Mouse (Mus musculus): ENCODE data around the gene Fn3k. TPM values are rescaled to one million over a fixed set of nuclear protein-coding genes. Genes with fewer than 3 reads are reported as not detected.

The Fn3k gene
- polyA plus RNA-seq (2012; rRNA removed): 7.0 and 9.5 TPM in 2 replicates

DNA sequence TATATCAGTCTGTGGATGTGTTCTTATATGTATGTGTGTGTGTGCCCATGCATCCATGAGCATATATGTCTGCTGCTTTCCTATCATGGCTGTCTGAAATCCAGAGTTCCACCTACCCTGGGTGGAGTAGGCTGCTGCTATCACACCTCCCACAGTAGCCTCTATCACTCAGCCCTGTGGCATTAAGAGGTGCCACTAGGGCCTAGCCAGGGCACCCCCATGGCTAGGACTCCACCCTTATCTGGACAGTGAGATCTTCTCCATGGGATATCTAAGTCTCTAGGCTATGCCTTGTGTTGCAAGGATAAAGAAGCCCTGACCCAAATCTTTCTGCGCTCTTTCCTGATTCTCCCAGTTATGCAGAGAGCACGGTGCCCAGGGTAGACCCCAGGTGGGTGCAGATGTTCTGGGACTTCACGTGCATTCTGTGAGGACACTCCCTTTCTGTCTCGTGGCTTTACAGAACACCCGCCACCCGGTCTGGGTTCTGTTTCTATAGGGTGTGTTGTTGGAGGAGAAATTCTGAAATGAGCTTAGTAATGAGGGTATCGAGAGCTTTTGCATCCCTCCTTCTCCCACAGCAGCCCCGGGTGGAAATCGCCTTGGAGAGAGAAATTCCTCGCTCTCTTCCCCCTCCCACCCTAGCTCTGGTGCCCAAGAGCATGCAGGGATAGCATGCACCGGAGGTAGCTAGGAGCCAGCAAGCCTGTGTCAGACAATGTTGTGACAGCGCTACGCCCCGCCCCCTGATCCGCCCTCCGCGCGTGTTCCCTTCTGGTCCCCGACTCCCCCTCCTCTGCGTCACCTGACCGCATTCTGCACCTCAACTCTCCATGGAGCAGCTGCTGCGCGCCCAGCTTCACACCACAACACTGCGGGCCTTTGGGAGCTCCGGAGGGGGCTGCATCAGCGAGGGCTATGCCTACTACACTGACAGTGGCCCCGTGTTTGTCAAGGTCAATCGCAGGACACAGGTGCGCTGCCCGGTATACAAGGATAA lies at the start of gene Fn3k:
Gene Fn3k, plus strand, starts transcription at position 758 of the 1,000 bp plus-strand sequence.
- peak within 1 kb of the TSS; percentile 43 for H3K4me3 ChIP-seq (ENCODE audit: control insufficient read depth, insufficient read depth, low read length)
- H3K36me3 ChIP-seq (ENCODE audit: control insufficient read depth, insufficient read depth, low read length): no peaks in the 10 kb centered on the region
- DNase-seq: peak; percentile 97
- WGBS: 5% methylated on average over 30 of the region's 30 CpGs
- H3K27me3 ChIP-seq (ENCODE audit: control insufficient read depth, insufficient read depth, low read length): no peaks in the 10 kb centered on the region
- TF ChIP-seq CTCF (IDR thresholded peaks at IDR 0.05; ENCODE audit: borderline replicate concordance, control insufficient read depth, extremely low read depth, insufficient read depth, low read length, poor library complexity) (no peak), POLR2A (IDR thresholded peaks at IDR 0.05; ENCODE audit: control insufficient read depth, extremely low read depth, insufficient read depth, low read length, poor library complexity) (0 out of 2 replicates have a peak, but pooled peaks have one; percentile 47)
- peaks cover 14% of the 10 kb centered on the region for H3K4me1 ChIP-seq (replicated peaks; ENCODE audit: control insufficient read depth, insufficient read depth, low read length)
- peak within 1 kb of the TSS; percentile 40; the same call in 1 of the 2 replicates for H3K27ac ChIP-seq (ENCODE audit: control insufficient read depth, insufficient read depth, low read length)

DNA sequence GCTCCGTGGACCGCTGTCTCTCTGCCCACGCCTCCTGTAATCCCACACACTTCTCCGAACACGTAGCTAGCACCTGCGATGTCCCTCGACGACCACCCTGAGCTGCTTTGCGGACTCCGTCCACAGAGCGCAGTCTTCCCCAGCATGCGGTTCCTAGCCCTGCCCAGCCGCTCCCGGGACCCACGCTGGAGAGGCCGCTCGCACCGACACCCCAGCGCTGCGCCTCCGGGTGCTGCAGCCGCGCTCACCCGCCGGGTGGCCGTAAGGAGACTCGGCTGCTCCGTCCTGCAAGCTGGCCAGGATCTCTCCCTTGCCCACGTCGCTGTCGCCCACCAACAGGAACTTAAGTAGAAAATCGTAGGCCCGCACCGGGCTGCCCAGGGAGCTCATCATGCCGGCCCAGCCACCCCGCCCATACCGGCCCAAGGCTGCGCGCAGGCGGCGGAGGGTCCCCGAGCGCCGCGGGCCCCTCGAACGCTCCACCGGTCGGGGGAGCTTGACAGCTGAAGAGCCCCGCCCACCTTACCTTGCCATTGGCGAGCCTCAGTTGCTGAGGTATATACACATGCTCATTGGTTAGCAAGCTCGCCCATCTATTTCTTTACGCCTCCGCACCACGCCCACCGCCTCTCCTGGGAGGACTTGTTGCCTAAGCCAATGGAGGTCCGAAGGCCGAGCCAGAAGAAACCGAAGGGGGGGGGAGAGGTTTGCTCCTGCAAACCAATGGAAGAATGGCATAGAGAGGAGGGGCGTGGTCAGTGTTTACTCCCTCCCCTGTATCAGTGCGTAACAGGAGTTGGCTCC lies 46.8 kb upstream of the Fn3k start, which contains the start of gene Rab40b:
Gene Rab40b, minus strand, starts transcription at position 502 of the 804 bp plus-strand sequence.
- Histone ChIP-seq H3K4me3 (ENCODE audit: control insufficient read depth, insufficient read depth, low read length) (peak within 1 kb of the TSS; percentile 44), H3K36me3 (ENCODE audit: control insufficient read depth, insufficient read depth, low read length) (no peaks in the 10 kb centered on the region), H3K4me1 (replicated peaks; ENCODE audit: control insufficient read depth, insufficient read depth, low read length) (peaks cover 11% of the 10 kb centered on the region; the same call in 1 of the 2 replicates), H3K27ac (ENCODE audit: control insufficient read depth, insufficient read depth, low read length) (no peak within 1 kb of the TSS), H3K27me3 (ENCODE audit: control insufficient read depth, insufficient read depth, low read length) (peaks cover 4% of the 10 kb centered on the region; the same call in 1 of the 2 replicates)
- DNase-seq: peak; percentile 53
- WGBS: 4% methylated on average over 61 of the region's 61 CpGs
- TF ChIP-seq POLR2A (IDR thresholded peaks at IDR 0.05; ENCODE audit: control insufficient read depth, extremely low read depth, insufficient read depth, low read length, poor library complexity) (no peak), CTCF (IDR thresholded peaks at IDR 0.05; ENCODE audit: borderline replicate concordance, control insufficient read depth, extremely low read depth, insufficient read depth, low read length, poor library complexity) (no peak)

DNA sequence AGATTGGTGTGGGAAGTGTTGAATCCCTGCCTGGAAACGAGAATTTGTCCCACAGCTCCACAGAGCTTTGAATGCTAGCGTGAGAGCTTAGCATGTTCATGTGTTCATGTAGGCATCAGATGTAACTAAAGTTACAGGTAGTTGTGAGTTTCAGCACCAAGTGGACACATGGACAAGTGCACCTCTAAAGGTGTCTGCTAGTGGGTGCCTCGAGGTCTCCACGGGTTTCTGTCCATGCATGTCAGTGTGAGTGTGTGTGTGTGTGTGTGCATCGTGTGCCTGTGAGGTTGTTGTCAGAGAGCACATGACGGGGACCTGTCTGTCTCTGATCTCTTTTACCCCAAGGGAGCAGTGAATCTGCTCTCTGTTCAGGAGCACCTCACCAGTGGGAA lies 46.2 kb upstream of the Fn3k start:
- peak overlapping the region; percentile 44 for H3K4me3 ChIP-seq (ENCODE audit: control insufficient read depth, insufficient read depth, low read length)
- peaks cover 4% of the 10 kb centered on the region; the same call in 1 of the 2 replicates for H3K27me3 ChIP-seq (ENCODE audit: control insufficient read depth, insufficient read depth, low read length)
- no peak overlapping the region for H3K27ac ChIP-seq (ENCODE audit: control insufficient read depth, insufficient read depth, low read length)
- no peak for DNase-seq
- TF ChIP-seq POLR2A (IDR thresholded peaks at IDR 0.05; ENCODE audit: control insufficient read depth, extremely low read depth, insufficient read depth, low read length, poor library complexity): no peak
- TF ChIP-seq CTCF (IDR thresholded peaks at IDR 0.05; ENCODE audit: borderline replicate concordance, control insufficient read depth, extremely low read depth, insufficient read depth, low read length, poor library complexity): no peak
- 15% methylated on average over 6 of the region's 6 CpGs for WGBS
- peaks cover 11% of the 10 kb centered on the region; the same call in 1 of the 2 replicates for H3K4me1 ChIP-seq (replicated peaks; ENCODE audit: control insufficient read depth, insufficient read depth, low read length)
- H3K36me3 ChIP-seq (ENCODE audit: control insufficient read depth, insufficient read depth, low read length): no peaks in the 10 kb centered on the region

DNA sequence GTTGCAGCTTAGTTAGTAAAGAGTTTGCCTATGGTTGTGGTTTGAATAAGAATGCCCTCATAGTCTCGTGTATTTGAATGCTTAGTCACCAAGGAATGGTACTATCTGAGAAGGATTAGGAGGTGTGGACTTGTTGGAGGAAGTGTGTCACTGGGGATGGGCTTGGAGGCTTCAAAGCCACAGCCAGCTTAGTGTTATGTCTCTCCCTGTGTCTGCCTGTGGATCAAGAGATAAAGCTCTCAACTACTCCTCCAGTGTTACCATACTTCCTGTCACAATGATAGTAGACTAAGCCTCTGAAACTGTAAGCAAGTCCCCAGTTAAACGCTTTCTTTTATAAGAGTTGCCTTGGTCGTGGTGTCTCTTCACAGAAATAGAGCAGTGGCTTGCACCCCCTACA lies 43.9 kb upstream of the Fn3k start:
- H3K27ac ChIP-seq (ENCODE audit: control insufficient read depth, insufficient read depth, low read length): no peak overlapping the region
- no peaks in the 10 kb centered on the region for H3K36me3 ChIP-seq (ENCODE audit: control insufficient read depth, insufficient read depth, low read length)
- WGBS: 72% methylated on average over 3 of the region's 3 CpGs
- H3K4me1 ChIP-seq (replicated peaks; ENCODE audit: control insufficient read depth, insufficient read depth, low read length): peaks cover 11% of the 10 kb centered on the region; the same call in 1 of the 2 replicates
- DNase-seq: no peak
- TF ChIP-seq POLR2A (IDR thresholded peaks at IDR 0.05; ENCODE audit: control insufficient read depth, extremely low read depth, insufficient read depth, low read length, poor library complexity) (no peak), CTCF (IDR thresholded peaks at IDR 0.05; ENCODE audit: borderline replicate concordance, control insufficient read depth, extremely low read depth, insufficient read depth, low read length, poor library complexity) (no peak)
- H3K4me3 ChIP-seq (ENCODE audit: control insufficient read depth, insufficient read depth, low read length): no peak overlapping the region
- peaks cover 4% of the 10 kb centered on the region; the same call in 1 of the 2 replicates for H3K27me3 ChIP-seq (ENCODE audit: control insufficient read depth, insufficient read depth, low read length)

DNA sequence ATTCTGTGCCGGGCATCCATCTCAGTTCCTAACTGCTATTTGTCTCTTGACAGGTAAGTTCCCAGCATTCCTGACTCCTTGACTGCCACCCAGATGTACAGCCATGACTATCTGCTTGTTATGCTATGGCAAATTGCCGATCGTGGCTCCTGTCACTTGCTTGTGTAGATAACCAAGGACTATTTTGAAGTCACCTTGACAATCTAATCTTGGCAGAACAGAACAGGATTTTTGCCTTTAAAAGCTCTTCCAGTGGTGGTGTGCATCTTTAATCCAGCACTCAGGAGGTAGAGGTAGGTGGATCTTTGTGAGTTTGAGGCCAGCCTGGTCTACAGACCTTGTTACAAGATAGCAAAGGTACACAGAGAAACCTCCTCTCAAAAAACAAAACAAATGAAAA lies 42.3 kb upstream of the Fn3k start:
- Histone ChIP-seq H3K4me3 (ENCODE audit: control insufficient read depth, insufficient read depth, low read length) (no peak overlapping the region), H3K4me1 (replicated peaks; ENCODE audit: control insufficient read depth, insufficient read depth, low read length) (peaks cover 11% of the 10 kb centered on the region; the same call in 1 of the 2 replicates), H3K27ac (ENCODE audit: control insufficient read depth, insufficient read depth, low read length) (no peak overlapping the region), H3K36me3 (ENCODE audit: control insufficient read depth, insufficient read depth, low read length) (no peaks in the 10 kb centered on the region), H3K27me3 (ENCODE audit: control insufficient read depth, insufficient read depth, low read length) (peaks cover 4% of the 10 kb centered on the region; the same call in 1 of the 2 replicates)
- TF ChIP-seq CTCF (IDR thresholded peaks at IDR 0.05; ENCODE audit: borderline replicate concordance, control insufficient read depth, extremely low read depth, insufficient read depth, low read length, poor library complexity): no peak
- no peak for TF ChIP-seq POLR2A (IDR thresholded peaks at IDR 0.05; ENCODE audit: control insufficient read depth, extremely low read depth, insufficient read depth, low read length, poor library complexity)
- WGBS: 90% methylated on average over 3 of the region's 3 CpGs
- DNase-seq: no peak
